Mouse (Mus musculus) cerebellum, adult 8-10 months (tissue): ENCODE data around the gene Tfcp2l1.
"Not testable (repeated sequence)": the region's sequence is repeated elsewhere in the genome, so short reads cannot be mapped to it uniquely, and the experiment has no call there.

Experiments
- DNase-seq: peaks from one replicate; pipeline ENCODE4 v3.0.0; 2022

Tfcp2l1 gene

DNA sequence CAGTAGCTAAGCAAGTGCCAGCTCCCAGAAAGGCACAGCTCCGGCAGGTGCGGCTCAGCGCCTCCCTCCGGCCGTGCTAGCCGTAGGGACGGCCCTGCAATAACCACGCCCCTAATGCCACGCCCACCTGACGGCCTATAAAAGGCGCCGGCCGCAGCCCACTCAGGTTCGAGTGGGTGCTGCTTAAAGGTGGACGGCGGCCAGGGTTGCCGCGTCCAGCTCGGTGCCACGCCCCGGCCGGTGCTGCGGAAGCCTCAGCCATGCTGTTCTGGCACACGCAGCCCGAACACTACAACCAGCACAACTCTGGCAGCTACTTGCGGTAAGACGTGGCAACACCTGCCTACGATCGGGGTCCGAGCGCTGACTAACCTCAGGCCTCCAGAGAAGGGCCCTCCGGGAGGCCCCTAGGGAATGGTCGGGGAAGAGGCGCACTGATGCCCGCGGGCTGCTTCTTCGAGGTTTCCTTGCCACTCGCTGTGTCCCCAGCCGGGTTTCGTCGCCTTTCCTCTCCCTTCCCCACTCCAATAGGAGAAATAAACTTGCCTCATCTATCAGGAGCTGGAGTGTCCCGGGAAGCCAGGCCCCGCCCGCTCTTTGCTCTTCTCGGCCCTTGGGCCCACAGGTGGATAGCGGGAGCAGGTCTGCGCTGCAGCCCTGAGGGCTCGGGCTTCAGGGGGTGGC, at the start of gene Tfcp2l1:
Gene Tfcp2l1 (plus strand): TSS at position 165 of the 684 bp plus-strand sequence.
- DNase-seq, result peak; percentile 35

DNA sequence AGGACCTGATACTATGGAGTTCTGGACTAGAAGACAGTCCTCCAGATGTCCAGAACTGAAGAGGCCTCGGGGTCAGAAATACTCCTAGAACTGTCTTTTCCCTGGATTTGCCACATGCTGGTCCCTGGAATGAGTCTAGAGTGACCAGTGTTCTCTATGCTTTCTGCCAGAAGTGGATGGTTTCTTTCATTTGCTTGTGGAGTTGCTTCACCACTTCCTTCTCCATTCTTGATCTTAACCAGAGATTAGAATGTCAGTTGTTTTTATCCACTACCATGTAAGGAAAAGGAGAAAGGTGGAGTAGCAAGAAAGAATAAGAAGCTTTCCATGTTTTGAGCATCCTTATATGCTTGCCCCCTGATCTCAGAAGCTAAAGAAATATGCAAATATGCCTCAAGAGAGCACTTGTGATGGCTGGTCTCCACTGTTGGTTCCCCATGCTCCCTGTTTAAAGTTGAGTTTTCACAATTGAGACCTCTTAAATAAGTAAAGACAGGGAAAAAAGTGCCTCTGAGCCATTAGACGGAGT, 47.5 kb upstream of the Tfcp2l1 start:
- no peak for DNase-seq

DNA sequence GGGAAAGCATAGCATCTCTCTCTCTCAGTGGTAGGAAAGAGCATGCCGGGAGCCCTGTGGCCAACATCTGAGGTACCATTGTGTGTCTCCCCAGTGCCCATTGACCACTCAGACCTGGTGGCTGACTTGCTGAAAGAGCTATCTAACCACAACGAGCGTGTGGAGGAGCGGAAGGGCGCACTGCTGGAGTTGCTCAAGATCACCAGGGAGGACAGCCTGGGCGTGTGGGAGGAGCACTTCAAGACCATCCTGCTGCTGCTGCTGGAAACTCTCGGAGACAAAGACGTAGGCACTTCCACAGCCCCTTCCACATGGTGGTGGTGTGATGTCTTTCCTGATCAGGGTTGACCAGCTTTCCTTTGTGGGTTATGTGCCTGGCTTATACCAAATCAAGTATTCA, 46.6 kb upstream of the Tfcp2l1 start:
- no peak for DNase-seq

DNA sequence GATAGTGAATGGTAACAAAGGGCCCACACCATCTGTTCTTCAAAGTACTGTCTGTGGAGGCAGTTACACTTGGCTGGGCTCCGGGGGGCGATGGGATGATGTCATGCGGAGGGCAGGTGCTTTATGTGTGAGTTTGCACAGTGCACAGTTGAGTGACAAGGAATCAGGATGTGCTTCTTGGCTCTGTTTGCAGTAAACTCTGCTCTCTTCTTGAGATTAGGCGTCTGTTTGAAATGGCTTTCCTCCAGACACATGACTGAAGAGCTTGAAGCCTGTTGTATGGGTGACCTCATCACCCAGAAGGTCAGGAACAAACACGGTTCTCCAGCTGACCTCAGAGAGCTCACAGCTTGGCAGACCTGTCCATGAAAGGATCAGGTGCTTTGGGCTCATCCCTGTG, 38.0 kb upstream of the Tfcp2l1 start:
- no peak for DNase-seq

DNA sequence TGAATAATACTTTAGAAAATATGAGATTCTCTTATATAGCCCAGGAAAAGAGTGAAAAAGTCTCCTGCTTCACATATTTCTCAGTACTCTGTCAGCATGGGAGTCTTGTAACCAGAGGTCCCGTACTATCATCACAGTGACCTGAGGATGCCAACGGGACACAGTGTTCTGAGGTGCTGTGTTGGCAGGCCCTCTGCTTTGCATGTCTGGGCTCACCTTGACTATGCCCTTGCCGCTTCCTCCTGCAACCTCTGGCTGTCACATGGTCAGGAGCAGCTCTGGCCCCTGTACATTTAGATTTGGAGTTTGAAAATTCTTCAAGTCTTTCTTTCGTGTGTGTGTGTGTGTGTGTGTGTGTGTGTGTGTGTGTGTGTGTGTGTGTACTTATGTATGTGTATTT, 34.8 kb upstream of the Tfcp2l1 start:
- no peak for DNase-seq

DNA sequence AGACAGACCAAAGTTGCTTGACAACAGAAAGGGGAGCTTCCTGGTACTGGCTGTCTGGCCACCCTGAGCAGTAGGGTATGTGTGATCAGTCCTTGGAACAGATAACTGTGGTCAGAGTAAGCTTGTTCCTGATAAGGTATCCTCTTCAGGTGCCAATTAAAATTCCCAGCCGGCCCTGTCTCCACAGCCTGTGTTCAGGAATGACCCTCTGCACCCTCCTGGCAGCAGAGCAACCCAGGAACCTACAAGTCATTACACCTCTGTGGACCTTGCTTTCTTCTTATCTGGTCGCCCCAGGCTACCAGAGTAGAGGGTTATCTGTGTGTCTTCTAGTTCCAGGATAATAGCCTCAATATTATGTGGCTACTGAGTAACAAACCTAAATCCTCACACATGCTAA, 32.4 kb upstream of the Tfcp2l1 start:
- DNase-seq, result no peak

DNA sequence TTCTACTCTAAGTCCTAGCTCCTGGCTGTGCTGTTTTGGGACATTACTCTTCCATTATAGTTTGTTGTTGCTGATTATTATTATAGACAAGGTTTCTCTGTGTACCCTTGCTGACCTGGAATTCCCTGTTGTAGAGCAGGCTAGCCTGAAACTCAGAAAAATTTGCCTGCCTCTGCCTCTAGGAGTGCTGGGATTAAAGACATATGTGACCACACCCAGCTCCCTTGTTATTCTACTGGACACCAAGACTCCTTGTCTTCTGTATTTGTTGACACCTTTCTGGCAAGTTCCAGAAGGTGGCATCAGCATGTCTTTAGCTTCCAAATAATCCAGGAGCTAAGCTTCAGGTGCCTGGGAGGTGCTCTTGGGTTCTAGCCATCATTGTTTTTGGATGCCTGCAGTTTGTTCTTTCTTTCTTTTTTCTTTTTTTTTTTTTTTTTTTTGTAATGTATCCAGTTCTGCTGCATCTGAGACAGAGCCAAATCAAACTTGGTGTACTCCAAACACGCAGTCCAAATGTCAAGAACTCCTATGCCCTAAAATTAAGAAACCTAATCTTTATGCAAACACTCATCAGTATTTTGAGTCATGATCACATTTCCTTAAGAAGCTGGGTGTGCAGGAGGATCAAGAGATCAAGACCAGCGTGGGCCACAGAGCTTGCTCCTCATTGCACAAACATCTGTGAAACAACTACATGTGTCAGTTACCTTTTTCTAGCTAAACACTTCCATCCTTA, 30.1 kb upstream of the Tfcp2l1 start:
- no peak for DNase-seq

DNA sequence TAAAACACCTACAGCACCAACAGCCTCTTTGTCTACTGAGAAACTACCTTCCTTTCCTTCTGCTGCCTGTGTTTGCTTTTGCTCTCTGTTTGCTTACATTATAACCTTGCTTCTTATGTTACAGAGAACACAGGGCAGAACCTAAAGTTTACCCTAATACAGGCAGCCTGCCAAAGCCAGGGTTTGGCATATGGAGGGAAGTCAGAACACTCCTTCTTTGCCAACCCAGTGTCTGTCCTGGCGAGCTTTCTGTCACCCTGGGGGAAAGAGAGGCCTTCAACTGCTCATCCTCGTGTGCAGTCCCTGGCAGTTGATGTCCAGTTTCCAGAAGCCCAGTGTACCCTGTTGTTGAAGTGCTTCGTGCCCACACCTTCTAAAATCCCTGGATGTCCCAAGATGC, 29.4 kb upstream of the Tfcp2l1 start:
- DNase-seq, result peak; percentile 66

DNA sequence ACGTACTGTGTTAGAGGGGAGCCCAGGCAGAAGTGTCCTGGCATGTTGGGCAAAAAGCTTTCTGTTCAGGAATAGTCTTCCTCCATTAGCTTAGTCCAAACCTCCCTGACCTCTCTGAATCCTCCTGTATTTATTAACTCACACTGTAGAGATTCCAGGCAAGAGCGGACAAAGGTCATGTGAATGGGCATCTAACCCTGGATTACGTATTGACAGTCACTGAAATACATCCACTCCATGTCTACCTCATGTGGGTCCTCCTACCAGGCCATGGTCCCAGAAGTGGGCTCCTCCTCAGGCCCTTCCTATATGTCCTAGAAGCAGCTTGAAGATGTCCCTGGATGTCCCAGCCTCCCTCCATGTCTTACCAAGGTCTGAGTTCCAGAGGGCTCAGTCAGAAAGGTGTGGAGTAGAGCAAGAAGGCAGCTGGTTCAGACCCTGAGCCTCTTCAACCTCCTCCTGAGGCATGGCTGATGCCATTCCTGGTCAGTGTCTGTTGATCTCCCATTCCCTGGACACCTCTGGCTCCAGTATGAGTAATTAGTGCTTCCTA, 14.0 kb upstream of the Tfcp2l1 start:
- DNase-seq, result no peak

DNA sequence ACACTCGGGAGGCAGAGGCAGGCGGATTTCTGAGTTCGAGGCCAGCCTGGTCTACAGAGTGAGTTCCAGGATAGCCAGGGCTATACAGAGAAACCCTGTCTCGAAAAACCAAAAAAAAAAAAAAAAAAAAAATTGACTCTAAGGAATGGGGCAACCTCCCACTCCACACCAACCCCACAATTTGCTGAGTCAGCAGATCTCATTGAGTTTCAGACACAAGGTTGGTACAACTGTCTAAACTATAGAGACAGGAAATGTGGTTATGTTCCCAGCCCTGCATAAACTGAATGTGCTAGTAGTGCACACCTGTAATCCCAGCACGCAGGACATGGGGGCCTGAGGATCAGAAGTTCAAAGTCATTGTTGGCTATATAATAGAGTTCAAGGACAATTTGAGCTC, 6.7 kb upstream of the Tfcp2l1 start:
- not testable (repeated sequence) for DNase-seq

DNA sequence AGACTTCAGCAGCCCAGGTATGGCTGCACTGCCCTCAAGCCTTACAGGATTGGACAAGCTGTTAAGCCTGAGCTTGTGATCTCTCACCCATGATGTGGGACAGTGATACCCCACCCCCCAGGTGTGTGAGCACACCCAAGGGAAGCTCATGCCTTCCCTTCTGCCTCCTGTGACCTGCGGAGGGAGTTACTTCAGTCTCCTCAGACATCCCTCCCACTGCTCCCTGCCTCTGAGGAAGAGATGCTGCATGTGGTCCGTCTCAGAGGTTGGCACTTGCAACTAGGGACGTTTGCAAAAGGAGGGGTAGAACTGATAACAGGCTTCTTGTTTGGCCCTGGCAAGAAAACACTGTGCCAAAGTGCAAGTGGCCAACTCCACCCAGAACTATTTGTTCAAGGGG, 4.9 kb upstream of the Tfcp2l1 start:
- DNase-seq, result no peak

DNA sequence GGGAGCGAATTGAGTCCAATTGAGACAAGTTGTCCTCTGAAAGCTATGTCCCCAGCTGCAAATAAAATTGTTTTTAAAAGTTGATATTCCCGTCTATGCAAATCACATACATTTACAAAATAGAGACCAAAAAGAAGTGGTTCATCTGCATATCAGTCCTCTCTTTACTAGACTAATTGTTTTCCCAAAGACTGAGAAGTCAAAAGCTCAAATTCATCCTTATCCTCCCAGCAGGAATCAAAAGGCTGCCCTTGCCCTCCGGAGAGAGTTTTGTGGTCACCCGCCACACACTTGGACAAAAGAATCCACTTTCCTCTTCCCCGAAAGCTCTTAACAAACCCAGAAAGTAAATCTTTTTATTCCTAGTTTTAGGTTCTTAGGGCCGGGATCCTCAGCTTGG, 2.3 kb upstream of the Tfcp2l1 start:
- no peak for DNase-seq

DNA sequence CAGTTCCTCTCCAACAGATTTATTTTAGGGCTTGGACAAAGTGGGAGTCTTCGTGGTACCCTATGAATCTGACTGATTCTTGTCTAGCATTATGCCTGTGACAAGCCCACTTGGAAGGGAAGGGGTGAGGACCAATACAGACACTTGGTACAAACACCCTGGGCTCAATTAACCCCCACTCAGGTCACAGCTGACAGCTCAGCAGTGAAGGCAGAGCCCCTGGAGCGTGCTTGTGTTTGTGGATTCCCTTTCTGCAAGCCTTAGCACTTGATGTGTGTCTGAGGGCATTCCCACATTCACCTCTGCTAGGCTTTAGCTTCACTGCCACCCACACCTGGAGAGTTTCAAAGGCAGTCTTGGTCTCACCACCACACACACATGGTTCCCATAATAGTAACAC, 1.8 kb upstream of the Tfcp2l1 start:
- no peak for DNase-seq

DNA sequence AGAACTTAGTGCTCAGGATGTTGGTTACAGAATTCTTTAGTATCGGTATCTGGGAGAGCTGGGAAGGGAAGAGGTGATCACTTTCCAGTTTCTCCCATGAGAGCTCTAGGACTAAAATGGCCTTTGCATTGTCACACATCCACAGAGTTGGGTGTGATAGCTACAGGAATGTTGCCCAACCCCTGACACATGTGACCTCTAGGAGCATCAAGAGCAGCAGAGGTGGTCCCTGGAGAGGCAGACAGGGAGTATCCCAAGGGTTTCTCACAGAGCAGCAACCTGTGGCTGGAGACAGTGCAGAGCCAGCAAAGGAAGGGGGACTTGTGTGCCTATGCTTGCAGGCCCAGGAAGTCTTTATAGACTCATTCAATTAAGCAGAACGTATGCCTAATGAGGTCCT, 1.3 kb upstream of the Tfcp2l1 start:
- no peak for DNase-seq

DNA sequence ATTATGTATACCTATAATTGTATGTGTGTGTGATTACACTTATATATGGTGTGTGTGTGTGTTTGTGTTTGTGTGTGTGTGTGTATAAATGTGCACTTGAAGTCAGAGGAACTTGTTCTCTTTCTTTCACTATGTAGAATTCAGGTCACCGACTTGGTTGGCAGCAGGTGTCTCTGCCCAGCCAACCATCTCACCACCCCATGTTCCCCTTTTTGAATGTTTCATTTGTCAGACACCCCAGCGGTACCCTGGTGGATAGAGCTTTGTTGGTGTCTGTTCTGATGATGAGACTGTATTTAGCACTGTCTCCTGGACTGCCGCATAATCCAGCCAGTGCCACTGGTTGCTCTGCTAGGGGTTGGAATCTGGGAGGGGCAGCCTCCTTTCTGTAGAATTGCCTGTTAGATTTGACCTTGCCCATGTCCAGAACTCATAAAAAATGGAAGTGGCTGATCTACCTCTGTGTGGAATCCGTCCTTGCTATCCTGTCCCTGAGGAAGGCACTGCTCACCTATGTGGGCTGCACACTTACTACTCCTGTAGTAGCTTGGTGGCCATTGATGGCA, 5.8 kb downstream of the Tfcp2l1 start:
- DNase-seq, result no peak

DNA sequence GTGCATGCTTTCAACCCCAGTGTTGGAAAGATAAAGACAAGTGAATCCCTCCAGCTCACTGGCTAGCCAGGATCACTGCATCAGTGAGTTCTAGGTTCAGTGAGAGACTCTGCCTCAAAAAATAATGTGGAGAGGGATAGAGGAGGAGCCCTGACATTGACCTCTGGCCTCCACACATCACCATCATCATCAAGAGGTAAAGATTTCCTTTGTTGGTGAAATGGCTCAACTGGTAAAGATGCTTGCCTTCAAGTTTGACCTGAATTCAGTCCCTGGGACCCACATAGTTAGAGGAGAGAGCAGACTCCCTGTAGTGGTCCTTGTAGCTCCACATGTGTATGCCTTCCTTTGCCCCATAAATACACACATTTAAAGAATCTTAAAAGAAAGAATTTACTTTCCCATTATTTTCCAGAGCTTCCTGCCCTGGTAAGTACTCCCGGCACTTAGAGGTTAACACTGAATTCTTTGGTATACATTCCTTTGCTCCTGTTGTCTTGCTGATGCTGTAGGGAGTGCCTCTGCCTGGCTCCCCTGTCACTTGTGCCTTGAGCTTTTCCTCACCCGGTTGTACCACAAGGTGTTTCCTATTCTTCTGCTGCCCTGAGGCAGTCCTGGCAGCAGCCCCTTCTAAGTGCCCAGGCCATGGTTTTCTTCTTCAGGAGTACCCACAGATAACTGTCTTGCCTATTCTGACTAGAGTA, 14.7 kb downstream of the Tfcp2l1 start:
- DNase-seq, result no peak

DNA sequence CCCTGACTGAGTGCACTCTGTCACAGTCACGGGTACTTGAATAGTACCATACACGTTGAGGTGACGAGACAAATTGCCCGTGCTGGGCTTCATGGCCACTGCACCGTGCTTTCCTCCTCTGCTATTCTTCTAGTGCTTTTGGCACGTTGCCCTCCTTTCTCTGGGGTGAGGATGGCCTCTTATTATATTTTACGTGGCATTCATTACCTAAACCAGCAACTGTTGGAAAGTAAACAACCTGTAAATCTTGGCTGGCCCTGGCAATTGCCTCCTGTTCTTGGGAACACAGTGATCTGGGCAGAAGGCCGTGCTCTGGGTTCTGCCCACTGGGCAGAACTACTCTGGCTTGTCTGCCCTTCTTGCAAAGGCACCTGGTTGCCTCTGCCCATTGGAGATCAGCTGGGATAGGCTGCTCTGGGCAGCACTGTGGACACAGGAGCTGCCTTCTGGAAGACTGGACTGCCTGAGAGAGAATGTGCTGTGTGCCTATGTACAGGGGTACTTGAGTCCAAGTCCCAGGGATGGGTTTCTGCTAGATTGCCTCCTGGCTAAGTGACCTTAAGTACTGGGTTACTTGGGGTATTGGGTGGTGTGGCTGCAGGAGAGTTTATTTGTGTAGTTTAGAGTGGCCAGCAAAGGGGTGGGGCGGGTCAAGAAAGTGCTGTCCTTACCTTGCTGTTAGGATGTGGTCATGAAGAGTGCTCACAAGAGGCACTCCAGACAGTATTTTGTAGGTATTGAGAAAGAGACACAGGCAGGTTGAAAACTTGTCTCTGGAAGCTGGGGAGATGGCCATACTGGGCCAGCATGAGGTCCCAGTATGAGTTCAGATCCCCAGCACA, 15.6 kb downstream of the Tfcp2l1 start:
- DNase-seq, result no peak

DNA sequence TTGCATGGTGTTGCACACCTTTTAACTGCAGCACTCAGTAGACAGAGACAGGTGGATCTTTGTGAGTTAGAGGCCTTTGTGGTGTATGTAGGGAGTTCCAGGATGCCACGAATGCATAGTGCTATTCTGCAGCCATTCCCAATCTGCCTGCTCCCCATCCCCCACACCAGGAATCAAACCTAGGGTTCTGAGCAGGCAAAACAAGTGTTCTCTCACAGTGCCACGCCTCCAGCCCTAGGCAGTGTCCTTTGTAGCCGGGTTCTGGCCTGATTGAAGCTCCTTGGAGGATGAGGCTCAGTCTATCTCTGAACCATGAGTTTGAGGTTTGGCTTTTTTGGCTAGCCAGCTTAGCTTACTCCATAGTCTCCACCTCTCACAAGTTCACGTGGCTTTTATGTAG, 18.0 kb downstream of the Tfcp2l1 start:
- DNase-seq, result no peak

DNA sequence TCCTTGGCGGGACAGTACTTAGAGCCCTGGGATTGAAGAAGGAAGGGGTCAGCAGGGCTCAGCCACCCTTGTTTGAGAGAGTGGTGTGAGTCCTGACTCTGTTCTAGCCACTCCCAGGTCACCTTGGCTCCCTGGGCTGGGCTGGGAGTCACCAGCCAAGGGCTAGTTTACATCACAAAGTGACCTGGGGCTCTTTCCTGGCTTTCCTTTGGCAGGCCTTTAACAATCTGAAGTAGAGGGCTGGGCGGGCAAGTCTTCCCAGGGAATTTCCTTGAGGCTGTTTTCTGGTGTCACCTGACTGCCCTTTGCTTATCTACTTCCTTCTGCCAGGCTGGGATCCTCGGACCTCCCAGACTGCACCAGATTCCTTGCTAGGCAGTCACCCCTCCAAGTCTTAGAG, 20.3 kb downstream of the Tfcp2l1 start:
- DNase-seq, result no peak

DNA sequence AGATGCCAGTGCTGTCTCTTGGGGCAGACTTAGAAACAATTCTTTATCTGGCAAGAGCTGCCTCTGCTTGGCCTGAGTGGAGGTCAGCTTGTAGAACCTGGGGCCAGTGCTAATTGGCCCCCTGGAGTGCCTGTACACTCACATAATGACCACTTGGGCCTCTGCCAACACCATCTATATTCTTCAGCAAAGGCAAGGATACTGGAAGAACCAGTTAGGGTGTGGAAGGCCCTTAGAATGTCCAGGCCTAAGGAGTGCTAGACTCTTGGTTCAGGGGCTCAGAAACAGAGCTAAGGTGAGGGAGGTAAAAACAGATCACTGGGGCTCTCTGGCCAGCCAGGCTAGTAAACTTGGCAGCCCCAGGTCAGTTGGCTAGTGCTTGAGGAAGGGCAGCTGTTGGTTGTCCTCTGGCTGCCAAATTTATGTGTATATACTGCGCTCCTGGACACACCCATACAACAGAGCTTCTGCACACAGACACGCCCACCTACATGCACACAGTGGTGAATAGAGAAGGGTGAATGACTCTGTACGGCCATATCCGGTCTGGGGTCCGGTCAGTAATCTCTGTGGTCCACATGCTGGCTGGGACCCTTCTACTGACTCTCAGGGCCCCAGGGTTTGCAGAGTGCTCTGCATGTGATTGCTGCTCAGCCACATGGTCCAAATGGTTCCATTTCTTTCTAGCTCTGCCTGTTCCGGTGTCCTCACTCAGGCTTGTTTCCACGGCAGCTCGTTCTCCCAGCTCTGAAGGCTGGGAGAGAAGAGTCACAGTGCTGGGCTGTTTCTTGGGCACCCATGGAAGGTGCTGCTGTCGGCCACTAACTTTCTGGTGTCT, 22.4 kb downstream of the Tfcp2l1 start:
- DNase-seq, result no peak

DNA sequence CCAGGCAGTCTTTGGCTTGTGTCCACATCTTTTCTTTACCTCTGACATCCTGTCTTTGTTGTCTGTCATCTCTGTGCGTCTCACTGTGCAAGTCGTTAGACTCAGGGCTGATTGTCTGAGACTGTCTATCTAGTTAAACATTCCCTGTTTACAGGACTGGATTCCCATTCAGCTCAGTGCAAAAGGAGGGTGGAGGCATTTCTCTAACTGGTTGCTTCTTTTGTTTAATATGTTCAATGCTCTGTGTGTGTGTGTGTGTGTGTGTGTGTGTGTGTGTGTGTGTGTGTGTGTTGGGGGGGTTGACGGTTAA, 23.0 kb downstream of the Tfcp2l1 start:
- no peak for DNase-seq

DNA sequence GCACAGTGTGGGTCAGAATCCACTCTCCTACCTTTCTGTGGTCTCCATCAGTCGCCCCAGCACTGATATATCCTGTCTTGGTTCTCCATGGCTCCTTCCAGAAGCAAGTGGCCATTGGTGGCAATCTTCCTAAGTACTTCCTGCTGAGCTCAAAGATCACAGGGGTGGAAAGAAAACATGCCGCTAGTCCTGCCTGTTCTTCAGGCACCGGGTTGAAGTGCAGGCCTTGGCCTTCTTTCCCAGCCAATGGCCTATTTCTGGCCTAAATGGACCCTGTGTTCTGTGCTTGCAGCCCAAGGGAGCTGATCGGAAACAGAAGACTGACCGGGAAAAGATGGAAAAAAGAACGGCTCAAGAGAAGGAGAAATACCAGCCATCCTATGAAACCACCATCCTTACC, 31.0 kb downstream of the Tfcp2l1 start:
- no peak for DNase-seq
